Mouse (Mus musculus): Measurements from ENCODE around the gene Smim13. TPM values are rescaled to one million over a fixed set of nuclear protein-coding genes. Genes with fewer than 3 reads are reported as not detected.

The Smim13 gene
- polyA plus RNA-seq, 1 experiment, result 4.2 TPM

DNA sequence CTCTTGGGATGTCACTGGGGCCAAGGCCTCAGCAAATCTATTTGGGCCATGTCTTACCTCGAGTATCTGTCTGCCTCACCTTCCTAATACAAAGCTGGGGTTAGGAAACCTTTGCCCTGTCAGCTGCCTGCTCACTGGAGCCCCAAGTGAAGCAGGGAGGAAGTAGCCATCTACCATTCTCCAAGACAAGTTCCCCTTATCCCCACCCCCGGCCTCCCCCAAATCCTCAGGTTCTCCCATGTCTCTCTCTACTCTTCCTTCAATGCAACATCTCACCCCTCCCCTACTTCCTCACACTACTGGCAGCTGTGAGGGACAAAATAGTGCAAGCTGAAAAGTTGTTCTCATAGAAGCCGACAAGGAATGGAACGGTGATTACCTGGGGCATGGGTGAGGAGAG lies 76.5 kb downstream of the Smim13 start:
- Histone ChIP-seq H3K79me3 (ENCODE audit: low read depth) (peaks cover 5% of the 10 kb centered on the region), H3K27me3 (ENCODE audit: control insufficient read depth, insufficient read depth, insufficient read length) (no peaks in the 10 kb centered on the region), H3K79me2 (ENCODE audit: control insufficient read depth, insufficient read depth) (peaks cover 25% of the 10 kb centered on the region), H3K36me3 (ENCODE audit: control insufficient read depth, insufficient read depth) (peaks cover 23% of the 10 kb centered on the region), H3K4me3 (ENCODE audit: insufficient read depth, poor library complexity, severe bottlenecking) (no peak overlapping the region), H3ac (ENCODE audit: control insufficient read depth, insufficient read length, low read depth) (no peak overlapping the region)
- TF ChIP-seq MYOG (IDR thresholded peaks at IDR 0.05; ENCODE audit: control insufficient read depth, extremely low read depth, insufficient read length), result no peak
- no peak for TF ChIP-seq CTCF (IDR thresholded peaks at IDR 0.05; ENCODE audit: control insufficient read depth, insufficient read depth, insufficient read length)
- no peak for TF ChIP-seq MYOD1 (IDR thresholded peaks at IDR 0.05; ENCODE audit: control insufficient read depth, insufficient read length, low read depth)
- no peak for TF ChIP-seq USF1 (IDR thresholded peaks at IDR 0.05; ENCODE audit: low read depth)
- TF ChIP-seq MAX (IDR thresholded peaks at IDR 0.05), result no peak
- TF ChIP-seq FOSL1 (IDR thresholded peaks at IDR 0.05; ENCODE audit: insufficient read depth, low read length, poor library complexity, severe bottlenecking), result no peak
- TF ChIP-seq CEBPB (IDR thresholded peaks at IDR 0.05; ENCODE audit: low read depth), result no peak

Other genes with a start within 250 kb of the Smim13 start
- 63.9 TPM for gene Pak1ip1, start 248.8 kb upstream of the Smim13 start, polyA plus RNA-seq (2012; fragmentation: generic; extraction: Trizol)
- 203 TPM for gene Tmem14c, start 233.6 kb upstream of the Smim13 start, polyA plus RNA-seq (2012; fragmentation: generic; extraction: Trizol)
- not detected for gene Mak, start 170.1 kb upstream of the Smim13 start, polyA plus RNA-seq (2012; fragmentation: generic; extraction: Trizol)
- not detected for gene Gcm2, start 138.8 kb upstream of the Smim13 start, polyA plus RNA-seq (2012; fragmentation: generic; extraction: Trizol)
- gene Sycp2l, start 135.5 kb upstream of the Smim13 start, polyA plus RNA-seq (2012; fragmentation: generic; extraction: Trizol), result not detected
- gene Elovl2, start 29.4 kb upstream of the Smim13 start, polyA plus RNA-seq (2012; fragmentation: generic; extraction: Trizol), result not detected
- not detected for gene Gm17364, start 24.1 kb downstream of the Smim13 start, polyA plus RNA-seq (2012; fragmentation: generic; extraction: Trizol)
- gene Nedd9, start 237.5 kb downstream of the Smim13 start, polyA plus RNA-seq (2012; fragmentation: generic; extraction: Trizol), result 6.7 TPM

Data from C2C12 (cell line).